Mouse (Mus musculus): Measurements from ENCODE around the gene Grk1.

Gene Grk1

GRCm38 (mm10) chr8:13427351-13427750 lies 22.5 kb downstream of the Grk1 start:
- no peak for DNase-seq (ENCODE audit: extremely low spot score, low read depth, low spot score)

DNA sequence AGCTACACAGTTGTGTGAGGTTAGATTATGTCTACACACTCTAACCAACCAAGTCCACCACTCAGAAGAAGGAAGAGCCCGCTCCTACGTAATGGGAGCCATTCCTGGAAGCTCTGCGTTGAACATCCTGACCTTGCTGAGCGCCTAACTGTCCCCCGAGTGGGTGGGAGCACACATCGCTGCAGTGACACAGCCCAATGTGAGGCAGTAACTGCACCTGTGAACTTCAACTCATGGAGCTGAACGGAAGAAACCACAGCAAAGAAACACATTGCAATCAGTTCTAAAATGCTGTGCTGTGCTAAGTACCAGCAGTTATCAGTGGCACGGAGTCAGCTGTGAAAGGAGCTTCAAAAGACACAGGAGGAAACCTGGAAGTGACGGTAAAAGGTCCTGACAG lies 23.3 kb downstream of the Grk1 start:
- DNase-seq (ENCODE audit: extremely low spot score, low read depth, low spot score), result no peak

DNA sequence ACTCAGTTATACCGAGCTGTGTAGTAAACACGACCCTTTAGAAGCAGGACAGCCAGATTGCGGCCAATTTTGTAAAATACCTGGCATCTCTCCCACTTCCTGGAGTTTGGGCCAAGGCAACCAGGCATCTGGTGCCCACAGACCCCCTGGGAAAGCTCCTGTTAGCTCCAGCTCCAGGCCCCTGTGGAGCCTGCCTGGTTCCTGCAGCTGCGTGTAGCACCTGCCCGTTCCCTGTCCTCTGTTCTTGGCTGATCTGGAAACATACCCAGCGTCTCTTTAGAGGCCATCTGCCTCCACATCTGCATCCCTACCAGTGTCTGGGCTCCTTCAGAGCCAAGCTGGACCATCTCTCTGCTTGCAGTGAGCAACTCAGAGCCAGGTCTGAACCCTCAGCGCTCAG lies 25.5 kb downstream of the Grk1 start:
- no peak for DNase-seq (ENCODE audit: extremely low spot score, low read depth, low spot score)

DNA sequence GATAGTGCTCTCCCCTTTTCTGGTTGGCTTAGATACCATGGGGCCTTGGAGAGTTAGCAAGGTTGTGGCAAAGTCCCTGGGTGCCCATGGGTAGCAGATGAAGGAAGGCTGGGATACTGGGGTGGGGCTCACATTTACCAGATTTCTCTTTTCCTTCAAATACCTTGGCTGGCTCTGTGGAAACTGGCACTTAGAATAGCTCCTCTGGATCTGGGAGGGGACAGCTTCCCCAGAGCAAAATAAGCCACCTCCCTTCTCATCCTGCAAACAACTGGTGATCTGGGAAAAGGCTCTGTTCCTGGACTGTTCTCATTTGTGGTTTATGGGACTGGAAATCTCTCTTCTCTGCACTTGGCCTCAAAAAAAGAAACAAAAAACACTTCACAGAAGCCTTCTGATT lies 26.0 kb downstream of the Grk1 start:
- DNase-seq (ENCODE audit: extremely low spot score, low read depth, low spot score), result no peak

- no peak for DNase-seq (ENCODE audit: extremely low spot score, low read depth, low spot score)
These were observed 28.2 kb downstream of the Grk1 start for GRCm38 (mm10) chr8:13433130-13433529.

GRCm38 (mm10) chr8:13434889-13435288 lies 30.0 kb downstream of the Grk1 start, which contains the start of gene Tmem255b:
Tmem255b (plus strand) TSS chr8:13435189.
- DNase-seq (ENCODE audit: extremely low spot score, low read depth, low spot score), result no peak

DNA sequence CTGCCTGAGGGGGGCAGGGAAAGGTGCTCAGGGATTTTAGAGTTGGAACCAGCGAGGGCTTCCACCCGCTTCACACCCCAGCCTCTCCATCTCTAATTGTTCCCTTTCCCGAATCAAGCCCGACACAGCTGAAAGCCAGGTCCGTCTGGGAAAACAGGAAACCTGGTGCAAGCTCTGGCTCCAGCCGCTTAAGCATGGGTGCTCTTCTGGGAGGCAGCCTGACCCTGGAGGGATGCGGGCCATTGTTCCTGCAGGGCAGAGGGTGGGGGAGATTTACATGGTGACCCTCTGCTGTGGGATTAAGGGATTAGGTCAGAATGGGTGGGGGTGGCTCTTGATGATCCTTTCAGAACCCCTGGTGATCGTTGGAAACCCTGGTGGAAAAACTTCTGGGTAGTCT lies 31.2 kb downstream of the Grk1 start:
- no peak for DNase-seq (ENCODE audit: extremely low spot score, low read depth, low spot score)

DNA sequence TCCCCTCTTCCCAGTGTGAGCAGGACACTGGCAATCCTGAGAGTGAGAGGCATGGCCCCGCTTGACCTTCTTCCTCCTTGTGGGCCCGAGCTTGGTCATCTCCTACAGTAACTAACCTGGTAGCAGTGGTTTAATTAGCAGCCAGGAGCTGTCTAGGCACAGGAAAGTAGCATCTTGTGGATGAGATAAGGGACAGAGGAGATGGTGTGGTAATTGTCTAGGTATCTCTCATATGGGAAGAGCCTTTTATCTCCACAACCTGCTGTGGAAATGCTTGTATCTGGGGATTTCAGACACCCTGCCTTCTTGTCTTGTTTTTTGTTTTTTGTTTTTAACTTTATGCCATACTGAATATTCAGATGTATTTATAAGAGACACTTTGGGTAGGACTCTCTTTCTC lies 32.6 kb downstream of the Grk1 start:
- no peak for DNase-seq (ENCODE audit: extremely low spot score, low read depth, low spot score)

- no peak for DNase-seq (ENCODE audit: extremely low spot score, low read depth, low spot score)
These were observed 37.3 kb downstream of the Grk1 start for GRCm38 (mm10) chr8:13442152-13442551.

GRCm38 (mm10) chr8:13446456-13446855 lies 41.6 kb downstream of the Grk1 start:
- no peak for DNase-seq (ENCODE audit: extremely low spot score, low read depth, low spot score)

DNA sequence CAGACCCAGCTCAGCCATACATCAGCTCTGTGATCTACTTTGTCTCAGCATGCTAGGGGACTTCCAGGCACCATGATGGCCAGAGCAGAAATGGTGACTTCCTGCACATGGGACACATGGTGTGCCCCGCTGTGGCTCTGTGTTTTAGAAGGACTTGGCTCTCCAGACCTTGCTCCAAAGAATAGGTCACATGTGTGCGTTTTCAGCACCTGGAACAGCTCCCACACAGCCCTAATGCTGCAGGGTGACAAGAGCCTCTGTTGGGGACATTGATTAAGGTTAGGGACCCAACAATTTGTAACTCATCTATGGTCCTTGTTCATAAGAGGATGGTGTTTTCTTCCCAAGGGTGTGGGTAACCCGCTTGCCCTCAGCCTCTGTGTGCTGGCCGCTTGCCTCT lies 43.3 kb downstream of the Grk1 start:
- peak; percentile 20 for DNase-seq (ENCODE audit: extremely low spot score, low read depth, low spot score)

DNA sequence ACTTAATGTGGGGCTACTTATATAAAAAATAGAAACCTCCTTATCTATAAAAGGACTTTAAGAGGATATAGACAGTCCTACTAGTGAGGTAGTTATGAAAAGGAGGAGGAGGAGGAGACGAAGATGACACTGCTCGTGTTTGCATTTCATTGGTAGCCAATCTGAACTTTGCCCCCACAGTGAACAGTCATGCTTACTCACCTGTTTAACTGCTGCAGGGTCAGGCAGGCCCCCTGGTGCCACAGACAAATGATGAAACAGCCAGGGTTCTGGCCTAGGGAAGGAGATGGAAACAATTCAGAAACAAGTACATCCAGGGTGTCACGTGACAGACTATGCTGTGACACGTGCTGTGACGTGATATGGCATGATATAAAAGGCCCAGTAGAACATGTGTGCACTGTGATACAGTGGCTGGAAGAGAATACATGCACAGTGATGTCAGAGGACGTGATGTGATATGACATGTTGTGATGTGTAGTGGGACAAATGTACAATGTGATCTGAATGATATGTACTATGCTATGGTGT lies 46.9 kb downstream of the Grk1 start:
- no peak for DNase-seq (ENCODE audit: extremely low spot score, low read depth, low spot score)

DNA sequence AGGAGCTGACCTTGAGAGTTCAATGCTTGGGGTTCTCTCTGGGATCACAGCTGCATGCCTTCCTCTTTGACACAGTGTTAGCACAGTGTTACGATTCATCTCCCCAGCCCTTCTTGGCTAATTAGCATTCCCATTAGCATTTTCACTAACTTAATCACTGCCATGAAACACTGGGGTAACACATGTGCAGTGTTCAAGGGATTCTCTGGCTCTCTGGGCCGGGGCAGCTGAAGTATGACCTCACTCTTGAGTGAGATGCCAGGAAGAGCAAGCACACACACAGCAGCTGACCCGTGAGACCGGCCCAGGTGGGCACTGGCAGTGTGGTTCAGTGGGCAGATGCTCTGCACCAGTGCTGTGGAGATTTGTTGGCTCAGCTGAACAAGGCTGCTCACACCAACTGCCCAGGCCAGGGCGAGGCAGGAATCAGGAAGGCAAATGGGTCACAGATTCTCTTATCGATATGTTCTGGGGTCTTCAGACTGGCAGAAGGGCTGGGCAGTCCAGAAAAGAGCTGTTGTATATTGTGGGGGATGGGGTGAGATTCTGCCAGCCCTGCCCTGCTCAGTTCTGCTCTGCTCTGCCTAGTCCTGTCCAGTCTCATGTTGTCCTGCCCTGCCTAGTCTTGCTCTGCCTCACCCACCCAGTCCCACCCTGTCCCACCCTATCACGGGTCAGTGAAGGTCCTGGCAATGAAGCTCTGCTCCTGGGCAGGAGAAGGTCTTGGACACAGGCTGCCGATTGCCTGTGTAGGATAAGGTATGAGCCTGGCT lies 49.6 kb downstream of the Grk1 start:
- no peak for DNase-seq (ENCODE audit: extremely low spot score, low read depth, low spot score)

DNA sequence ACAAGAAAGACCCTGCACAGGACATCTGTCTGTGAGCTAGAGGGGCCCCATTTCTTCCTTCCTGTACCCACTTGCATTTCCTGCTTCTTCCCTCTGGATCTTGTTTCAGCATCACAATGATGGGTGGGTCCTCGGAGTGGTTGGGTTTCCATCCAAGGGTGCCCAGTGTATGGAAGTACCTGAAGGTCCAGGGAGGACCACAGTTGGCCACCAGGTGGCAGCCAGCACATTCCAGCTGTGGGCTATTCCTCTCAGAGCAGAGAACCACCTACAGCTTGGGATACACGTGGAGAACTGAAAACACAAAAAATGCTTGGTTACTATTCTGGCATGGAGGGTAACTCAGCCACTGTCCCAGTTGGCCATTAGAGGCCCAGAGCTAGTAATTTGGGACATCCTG lies 50.4 kb downstream of the Grk1 start:
- DNase-seq (ENCODE audit: extremely low spot score, low read depth, low spot score), result no peak

GRCm38 (mm10) chr8:13459431-13459830 lies 54.5 kb downstream of the Grk1 start:
- no peak for DNase-seq (ENCODE audit: extremely low spot score, low read depth, low spot score)

DNA sequence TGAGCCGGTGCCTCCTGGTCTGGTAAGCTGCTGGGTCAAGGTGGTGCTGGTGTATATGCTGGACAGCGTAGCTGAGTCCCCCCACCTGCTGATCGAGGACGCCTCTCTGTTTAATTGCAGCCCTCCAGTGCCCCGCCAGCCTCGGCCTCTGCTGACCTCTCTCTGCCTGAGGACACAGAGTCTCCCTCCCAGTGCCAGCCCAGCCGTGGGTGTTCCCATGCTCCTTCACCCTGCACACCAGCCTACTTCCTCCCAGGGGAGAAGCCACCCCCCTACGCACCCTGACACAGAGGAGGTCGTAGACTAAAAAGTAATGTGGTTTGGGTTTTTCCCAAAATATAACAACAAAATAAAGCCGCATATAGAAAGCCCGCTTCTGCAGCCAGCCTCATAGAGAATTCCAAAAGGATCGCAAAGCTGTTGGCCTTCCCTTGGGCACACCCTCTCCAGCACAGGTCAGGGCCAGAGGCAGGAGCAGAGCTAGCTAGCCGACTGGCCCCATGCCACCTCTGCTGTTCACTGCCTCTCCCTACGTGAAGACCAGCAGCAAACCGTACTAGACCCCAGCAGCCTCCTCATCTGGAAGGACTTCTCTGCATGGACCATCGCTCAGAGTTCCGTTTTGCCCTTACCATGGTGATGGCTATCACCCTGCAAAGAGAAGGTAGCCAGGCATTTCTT lies 56.3 kb downstream of the Grk1 start:
- no peak for DNase-seq (ENCODE audit: extremely low spot score, low read depth, low spot score)

DNA sequence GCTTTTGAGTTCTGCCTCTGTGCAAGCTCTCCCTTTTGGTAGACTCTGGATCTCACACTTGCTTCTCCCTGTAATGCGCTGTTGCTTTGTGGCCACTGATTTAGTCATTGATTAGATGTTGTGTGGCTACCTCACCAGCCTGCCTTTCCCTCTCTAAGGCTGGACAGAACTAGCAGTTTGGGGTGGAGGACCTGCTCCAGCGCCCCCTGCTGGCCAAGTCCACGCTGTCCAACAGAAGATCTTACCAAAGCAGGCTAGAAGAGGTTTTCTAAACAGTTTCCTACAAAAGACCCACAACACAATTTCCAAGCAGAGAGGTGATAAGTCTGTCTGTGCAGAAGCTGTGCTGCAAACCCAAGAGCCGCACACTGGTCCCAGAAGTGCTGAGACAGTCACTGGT lies 57.0 kb downstream of the Grk1 start:
- no peak for DNase-seq (ENCODE audit: extremely low spot score, low read depth, low spot score)

- DNase-seq (ENCODE audit: extremely low spot score, low read depth, low spot score), result no peak
These were observed 57.5 kb downstream of the Grk1 start for GRCm38 (mm10) chr8:13462392-13462791.

GRCm38 (mm10) chr8:13465324-13465723 lies 60.4 kb downstream of the Grk1 start:
- DNase-seq (ENCODE audit: extremely low spot score, low read depth, low spot score), result no peak

- DNase-seq (ENCODE audit: extremely low spot score, low read depth, low spot score), result no peak
These were observed 62.1 kb downstream of the Grk1 start for GRCm38 (mm10) chr8:13466989-13467388.

DNA sequence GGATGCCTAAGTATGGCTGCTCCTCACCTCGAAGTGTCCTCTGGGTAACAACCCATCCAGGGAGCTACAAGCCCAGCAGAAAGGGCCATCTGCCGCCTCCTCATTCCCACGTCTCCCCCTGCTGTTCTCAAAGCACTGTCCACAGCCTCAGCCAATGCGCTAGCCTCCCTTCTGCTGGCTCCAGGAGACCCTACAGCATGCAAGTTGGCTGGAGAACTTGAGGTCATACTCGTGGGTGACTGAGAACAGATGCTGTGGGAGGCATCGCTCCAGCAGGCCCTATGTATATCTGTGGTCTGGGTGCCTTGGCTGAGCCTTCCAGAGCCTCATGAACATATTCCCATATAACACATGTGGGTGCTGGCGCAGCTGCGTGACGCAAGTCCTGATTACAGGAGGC lies 63.9 kb downstream of the Grk1 start:
- DNase-seq (ENCODE audit: extremely low spot score, low read depth, low spot score), result no peak

DNA sequence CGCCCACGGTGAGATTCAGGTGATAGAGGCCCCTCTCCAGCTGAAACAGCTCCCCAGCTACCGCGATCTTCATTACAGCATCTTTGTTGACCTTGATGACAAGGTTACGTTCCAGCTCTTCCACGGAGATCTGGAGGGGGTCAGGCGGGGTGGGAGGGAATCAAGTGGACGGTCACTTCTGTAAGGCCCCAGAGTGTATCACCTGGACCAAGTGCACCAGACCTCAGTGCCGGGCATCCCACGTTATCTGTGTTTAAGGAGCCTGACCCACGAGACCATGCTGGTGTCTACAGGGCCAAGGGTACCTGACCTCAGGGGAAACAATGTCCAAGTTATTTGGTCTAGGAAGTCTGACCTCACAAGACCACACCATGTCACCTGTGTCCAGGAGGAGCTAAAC lies 66.6 kb downstream of the Grk1 start:
- no peak for DNase-seq (ENCODE audit: extremely low spot score, low read depth, low spot score)

All from hindlimb bud, embryonic 11.5 days (tissue).